Mouse (Mus musculus): Measurements from ENCODE around the gene Atg4a-ps. TPM values are rescaled to one million over a fixed set of nuclear protein-coding genes. Genes with fewer than 3 reads are reported as not detected.

Gene Atg4a-ps
- polyA plus RNA-seq, 1 experiment: 0.41 TPM

DNA sequence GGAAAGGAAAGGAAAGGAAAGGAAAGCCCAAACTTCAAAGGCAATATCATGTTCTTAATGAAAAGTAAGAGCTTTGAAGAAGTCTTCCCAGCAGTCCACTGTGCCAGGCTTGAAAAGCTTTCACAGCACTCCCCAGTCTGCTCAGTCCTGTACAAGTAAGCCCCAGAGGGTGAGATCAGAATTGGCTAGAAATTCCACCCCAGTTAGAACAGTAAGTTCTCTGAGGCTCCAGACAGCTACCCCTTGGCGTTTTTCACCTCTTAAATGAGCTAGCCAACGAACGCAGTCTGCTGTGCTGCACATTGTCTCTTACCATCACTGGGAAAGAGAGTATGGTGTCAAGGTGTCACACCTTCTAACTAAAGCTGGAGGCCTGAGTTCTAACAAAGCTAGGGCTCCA is 18.2 kb downstream of the Atg4a-ps start:
- DNase-seq (ENCODE audit: low spot score): no peak

DNA sequence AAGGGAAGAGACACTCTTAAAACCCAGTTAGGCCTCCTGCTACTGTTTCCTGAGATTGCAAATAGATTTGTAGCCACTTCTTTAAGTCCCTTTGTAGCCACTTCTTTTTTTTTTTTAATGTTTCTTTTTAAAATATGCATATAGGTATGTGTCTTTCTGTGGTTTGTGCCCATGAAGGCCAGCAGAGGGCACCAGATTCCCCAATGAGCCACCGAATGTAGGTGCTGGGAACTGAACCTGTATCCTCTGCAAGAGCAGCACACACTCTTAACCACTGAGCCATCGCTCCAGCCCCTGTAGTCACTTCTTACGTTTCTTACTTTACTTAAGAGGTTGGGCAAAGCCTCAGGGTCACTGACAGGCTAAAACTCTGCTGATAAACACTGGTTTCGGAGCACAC is 19.4 kb downstream of the Atg4a-ps start:
- no peak for DNase-seq (ENCODE audit: low spot score)

DNA sequence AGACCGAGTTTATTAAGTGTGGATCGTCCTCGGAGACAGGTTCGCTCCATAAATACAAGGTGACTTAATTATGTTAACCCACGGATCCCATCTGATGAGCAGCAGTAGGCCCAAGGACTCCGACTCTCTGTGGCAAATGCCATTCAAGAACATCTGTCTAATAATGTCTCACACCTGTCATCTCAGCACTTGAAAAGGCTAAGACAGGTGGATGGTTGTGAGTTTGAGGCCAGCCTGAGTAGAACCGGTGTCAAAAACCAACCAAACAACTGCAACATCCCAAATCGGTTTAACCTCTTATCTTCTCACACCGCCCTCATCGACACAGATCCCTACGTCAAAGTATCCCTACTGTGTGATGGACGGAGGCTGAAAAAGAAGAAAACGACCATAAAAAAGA is 20.7 kb downstream of the Atg4a-ps start:
- no peak for DNase-seq (ENCODE audit: low spot score)

DNA sequence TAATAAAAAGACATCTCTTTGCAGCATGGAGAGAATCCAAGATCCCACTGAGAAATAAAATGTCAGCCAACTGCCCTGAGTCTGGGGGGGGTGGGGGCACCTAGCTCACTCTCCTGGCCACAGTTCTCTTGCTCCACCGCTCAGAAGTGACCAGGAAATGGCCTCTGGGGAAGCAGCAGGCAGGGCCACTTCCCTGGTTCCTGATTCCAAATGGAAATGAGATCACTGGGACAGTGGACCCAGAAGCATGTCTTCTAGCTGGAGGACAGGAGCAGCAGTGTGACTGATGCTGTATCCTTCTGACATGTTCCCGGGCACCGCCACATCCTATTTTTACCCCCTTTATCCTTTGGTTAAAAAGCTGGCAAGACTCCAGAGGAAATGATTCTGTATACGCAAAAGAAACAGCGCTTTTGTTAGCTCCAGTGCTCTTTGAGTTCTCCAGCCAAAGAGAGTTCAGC is 21.2 kb downstream of the Atg4a-ps start:
- DNase-seq (ENCODE audit: low spot score): no peak

DNA sequence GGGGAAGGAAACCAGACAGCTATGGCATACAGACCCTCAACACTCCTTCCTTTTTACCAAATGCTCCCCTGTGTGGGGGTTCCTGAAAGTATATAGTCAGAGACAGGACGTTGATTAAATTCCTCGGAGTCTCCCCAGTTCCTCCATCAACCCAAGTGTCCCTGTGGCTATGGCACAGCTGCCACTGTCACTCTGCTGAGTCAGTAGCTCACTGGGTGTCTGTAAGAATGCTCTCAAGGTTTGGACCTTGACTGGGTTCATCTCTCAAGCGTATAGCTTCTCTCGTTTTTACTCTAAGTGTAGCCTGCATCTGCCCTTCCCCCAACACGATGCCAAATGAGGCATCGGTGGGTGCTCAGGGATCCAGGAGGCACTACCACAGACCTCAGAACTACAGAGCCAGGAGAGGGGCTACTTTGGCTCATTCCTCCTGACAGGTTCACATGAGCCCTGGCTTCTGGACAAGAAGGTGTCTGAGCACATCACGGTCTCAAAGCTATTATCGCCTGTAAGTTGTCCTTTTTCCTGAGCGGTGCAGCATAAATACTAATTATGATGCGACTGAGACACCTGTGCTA is 21.9 kb downstream of the Atg4a-ps start:
- DNase-seq (ENCODE audit: low spot score): no peak

DNA sequence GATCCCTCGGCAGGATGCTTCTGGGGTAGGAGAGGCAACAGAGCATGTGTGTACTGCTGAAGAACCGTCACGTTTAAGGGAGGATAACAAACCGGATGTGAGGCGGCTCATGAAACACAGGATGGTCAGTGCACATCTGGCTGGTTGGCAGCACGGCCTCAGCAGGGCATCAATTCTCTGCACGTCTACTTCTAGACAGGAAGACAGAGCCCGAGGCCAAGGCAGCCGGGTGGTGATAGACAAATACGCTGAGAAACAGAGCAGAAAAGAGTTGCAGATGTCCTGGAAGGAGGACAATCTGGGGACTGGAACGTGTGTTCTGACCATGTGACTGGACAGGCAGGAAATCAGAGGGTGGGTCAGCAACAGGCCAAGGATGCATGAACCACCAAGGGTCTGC is 25.8 kb downstream of the Atg4a-ps start:
- no peak for DNase-seq (ENCODE audit: low spot score)

DNA sequence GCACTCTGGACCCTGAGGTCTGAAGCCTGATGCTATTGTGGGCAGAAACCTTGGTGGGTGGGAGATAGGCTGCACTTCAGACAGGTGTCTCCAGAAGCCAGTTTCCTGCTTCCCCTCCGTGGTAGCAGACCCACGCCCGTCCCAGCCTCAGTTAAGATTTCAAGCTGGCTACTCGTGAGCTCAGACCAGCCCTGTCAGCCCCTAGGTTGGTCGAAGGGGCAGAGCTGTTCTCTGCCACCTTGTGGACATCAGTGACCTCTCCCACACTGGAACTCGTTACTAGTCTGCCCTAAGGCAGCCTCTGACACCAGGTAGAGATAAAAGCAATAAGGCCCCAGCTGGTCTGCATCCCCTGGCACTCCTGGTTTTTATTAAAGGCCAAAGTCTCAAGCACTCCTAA is 28.9 kb downstream of the Atg4a-ps start:
- no peak for DNase-seq (ENCODE audit: low spot score)

DNA sequence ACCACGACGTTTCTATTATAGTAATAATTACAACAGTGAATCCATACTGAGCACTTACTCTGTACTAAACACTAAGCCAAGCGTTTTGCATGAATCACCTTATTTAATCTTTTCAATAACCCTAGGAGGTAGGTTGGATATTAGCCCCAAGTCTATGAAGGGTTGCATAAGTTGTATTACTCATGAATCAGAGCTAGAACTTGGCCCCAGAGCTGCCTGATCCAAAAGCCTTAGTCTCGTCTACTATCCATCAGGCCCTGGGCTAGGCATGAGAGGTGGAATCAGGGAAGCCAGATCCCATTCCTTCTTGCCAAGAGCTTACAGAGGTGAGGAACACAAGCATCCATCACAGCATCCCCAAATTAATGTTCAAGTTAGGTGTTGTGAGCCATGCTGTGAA is 30.2 kb downstream of the Atg4a-ps start:
- no peak for DNase-seq (ENCODE audit: low spot score)

DNA sequence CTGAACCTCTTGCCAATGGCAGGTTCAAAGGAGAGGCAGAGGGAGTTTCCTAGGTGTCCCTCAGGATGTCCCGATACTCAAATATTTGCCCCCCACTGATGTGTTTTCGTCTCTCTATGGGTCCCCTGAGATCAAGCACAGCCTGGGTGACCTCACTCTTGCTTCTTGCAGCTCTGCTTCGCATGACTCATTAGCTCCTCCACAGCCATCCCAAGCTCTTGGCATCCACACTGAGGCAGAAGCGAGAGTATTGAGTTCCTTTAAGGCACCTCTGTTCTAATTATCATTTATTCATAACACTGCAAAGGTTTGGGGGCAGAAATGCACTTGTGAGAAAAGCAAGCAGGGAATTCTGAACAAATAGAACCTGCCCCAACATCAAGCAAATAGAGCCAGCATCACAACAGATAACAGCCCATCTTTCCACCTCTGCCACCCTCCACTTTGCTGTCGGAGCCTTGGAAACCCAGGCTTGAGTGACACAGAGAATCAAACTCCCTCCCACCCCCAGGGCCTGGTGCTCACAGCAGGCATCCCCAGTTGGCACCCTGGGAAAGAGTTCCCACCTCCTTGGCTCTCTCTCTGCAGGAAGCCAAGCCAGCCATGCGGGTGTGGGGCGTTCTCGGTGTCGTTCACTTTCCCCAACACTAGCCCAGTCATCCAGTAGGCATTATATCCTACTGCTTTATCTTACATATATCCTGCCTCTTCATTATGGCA is 33.1 kb downstream of the Atg4a-ps start:
- no peak for DNase-seq (ENCODE audit: low spot score)

DNA sequence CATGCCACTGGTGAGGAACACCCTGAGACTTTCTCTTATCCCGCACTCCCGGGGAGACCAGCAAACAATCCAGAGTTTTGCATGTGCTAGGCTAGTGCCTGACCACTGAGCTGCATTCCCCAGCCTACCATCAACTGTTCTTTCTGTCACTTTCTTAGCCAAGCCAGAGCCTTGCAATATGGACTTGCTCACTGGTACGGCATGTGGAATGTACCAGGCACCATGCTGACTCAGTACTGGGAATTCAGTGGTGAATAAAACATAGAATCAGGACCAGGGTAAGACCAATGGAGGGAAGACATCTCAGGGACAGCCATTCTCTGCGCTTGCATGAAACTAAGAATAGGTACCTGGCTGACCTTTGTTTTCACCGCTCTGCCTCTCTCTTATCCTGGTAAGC is 35.6 kb downstream of the Atg4a-ps start:
- DNase-seq (ENCODE audit: low spot score): no peak

DNA sequence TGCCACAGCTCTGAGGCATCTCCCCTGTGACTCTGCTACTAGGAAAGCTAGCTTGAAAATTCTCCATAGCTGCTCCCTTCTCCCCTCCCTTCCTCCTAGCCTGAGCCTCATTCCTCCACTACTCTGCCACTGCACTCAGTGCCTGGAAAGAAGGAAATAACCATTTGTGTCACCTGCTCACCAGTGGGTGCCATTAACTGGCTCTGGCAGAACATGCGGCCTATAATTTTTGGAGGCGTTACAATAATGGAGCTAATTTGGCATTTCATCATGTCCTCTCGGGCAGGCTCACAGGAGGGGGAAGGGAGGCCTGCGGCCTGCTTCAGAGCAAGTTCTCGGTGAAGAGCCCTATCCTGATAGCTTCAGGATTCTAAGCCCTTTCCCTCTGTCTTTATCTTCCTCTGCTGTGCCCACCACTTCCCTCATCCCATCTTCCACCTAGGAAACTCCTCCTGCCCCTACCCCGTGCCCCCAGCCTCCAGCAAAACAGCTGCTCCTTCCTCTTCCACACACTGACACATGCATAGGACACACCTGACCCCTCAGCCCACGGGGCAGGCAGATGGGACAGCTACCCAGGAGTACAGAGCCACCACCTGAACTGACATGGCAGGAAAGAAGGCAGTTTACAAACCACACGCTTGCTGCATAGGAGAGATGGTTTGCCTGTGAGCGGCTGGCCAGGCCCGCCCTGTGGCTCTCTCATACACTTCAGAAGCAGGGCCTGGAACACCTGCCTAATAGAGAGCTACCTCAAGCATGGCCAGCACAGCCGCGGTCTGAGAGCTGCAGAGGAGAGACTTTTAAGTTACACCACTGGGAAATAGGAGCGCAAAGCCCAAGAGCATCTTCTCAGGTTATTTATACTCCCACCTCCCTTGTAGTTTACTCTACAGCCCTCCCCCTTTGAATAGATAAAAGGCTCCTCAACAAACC is 38.9 kb downstream of the Atg4a-ps start:
- no peak for DNase-seq (ENCODE audit: low spot score)

DNA sequence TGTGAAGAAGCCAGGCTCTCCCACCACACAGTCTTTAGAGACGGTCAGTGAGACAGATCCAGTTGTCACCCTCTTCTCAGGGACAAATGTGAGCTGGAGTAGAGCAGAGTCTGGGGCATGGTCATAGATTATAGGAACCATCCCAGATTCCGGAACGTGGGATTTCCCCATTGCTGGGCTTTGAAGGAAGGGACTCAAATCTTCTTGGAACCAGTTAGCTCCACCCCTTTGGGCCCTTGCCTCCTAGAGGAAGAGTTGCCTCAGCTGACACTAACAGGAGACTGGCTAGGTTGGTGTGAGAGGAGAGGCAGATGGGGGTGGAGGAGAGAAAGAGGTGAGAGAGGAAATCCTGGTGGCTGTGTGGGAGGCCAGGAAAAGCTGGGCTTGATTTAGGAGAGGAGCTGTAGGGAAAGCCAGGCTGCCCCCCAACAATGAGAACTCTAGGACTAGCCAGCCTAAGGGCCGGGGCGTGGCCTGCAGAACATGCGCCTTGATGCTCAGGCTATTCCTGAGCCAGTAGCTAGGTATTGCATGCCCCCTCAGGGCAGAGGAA is 39.7 kb downstream of the Atg4a-ps start:
- DNase-seq (ENCODE audit: low spot score): no peak

DNA sequence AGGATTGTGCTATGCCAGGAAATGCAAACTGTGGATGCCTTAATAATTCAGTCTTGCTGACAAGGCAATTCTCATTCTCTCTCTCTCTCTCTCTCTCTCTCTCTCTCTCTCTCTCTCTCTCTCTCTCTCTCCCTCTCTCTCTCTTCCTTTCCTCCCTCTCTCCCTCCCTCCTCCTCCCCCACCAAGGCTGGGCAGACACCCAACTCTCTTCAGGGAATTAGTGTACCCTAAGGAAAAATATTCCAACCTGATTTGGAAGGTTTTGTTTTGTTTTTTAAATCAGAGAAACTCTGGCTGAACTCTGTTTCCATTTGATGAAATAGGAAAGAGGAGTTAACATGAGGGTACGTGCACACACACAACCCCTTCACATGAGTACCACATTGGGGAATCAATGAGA is 44.3 kb downstream of the Atg4a-ps start:
- no peak for DNase-seq (ENCODE audit: low spot score)

DNA sequence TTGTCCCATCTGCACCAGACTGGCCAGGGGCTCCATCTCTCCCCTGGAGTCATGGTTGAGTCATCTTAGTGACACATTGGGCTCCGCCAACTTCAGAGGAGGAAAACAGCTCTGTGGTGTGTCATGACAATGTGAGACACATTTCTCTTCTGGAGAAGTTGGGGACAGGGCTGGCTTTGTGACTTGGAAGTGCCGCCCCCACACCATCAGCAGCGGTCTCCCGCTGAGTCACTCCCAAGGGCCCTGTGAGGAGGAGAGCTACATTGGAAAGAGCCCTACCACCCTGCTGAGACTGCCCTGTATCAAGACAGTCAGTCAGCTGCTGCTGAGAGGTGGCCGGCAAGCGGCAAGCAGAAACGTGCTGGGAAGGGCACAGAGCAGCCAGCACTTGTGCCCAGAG is 44.9 kb downstream of the Atg4a-ps start:
- no peak for DNase-seq (ENCODE audit: low spot score)

DNA sequence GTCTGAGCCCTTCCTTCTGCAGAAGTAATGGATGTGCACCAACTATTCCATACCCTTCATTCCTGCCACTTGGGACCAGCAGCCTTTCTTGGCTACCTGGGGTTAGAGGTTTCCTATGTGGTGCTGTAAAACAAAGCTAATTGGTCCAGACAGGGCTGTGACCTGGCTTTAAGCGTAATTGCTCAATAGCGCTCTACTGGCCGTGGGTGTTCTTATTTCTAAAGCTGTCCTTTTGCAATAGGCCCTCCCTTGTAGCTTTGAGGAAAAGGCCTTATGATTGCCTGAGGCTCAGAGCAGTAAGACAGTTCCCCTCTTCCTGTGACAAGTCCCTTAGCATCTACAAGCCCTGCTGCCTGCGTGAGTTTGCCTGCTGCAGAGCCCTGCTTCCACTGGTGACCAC is 48.3 kb downstream of the Atg4a-ps start:
- no peak for DNase-seq (ENCODE audit: low spot score)

DNA sequence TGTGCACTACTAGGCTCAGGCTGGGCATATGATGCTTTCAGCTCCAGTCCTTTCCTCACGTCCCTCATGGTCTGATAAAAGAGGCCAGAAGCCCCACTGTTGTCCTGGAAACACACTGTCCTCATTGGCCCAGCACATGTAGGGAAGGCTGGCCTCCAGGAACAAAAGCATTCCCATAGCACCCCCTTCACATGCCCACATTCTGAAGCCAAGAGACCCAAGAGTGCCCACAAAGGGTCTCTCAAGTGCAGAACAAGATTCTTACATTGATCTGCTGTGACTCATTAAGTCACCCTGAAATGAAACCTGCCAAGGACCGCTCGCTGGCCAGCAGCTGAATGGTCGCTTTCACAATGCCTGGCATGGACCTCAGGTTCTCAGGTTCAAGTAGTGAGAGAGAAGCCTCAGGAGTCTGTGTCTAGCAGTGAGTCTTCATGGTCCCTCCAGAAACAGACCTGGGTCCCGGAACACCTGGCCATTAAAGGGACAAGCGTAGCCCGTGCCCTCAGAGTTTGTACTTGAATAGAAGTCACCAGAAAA is 50.5 kb downstream of the Atg4a-ps start:
- DNase-seq (ENCODE audit: low spot score): no peak

Other genes with a start within 250 kb of the Atg4a-ps start
- gene Syt6, start 70.8 kb downstream of the Atg4a-ps start, polyA plus RNA-seq (2012; rRNA removed): 0.01 and 0.03 TPM in 2 replicates
- gene Olfml3, start 91.9 kb upstream of the Atg4a-ps start, polyA plus RNA-seq (2012; rRNA removed): 23.7 and 36.4 TPM in 2 replicates
- not detected in 2 replicates for gene Gm10964, start 93.3 kb upstream of the Atg4a-ps start, polyA plus RNA-seq (2012; rRNA removed)
- 31.6 and 44.1 TPM in 2 replicates for gene Hipk1, start 145.5 kb upstream of the Atg4a-ps start, polyA plus RNA-seq (2012; rRNA removed)
- 7.5 and 8.1 TPM in 2 replicates for gene Dclre1b, start 163.4 kb upstream of the Atg4a-ps start, polyA plus RNA-seq (2012; rRNA removed)
- gene Ap4b1, start 163.5 kb upstream of the Atg4a-ps start, polyA plus RNA-seq (2012; rRNA removed): 20.5 and 22.3 TPM in 2 replicates
- gene Gm43064, start 163.5 kb upstream of the Atg4a-ps start, polyA plus RNA-seq (2012; rRNA removed): 0.06 and 0.34 TPM in 2 replicates
- gene Bcl2l15, start 186.5 kb upstream of the Atg4a-ps start, polyA plus RNA-seq (2012; rRNA removed): 0.18 and 0.19 TPM in 2 replicates
- 1.6 and 1.7 TPM in 2 replicates for gene Ptpn22, start 213.7 kb upstream of the Atg4a-ps start, polyA plus RNA-seq (2012; rRNA removed)